Mouse (Mus musculus): ENCODE data around the gene Fundc1.
"Not testable (repeated sequence)": the region's sequence is repeated elsewhere in the genome, so short reads cannot be mapped to it uniquely, and the experiment has no call there.

The Fundc1 gene

DNA sequence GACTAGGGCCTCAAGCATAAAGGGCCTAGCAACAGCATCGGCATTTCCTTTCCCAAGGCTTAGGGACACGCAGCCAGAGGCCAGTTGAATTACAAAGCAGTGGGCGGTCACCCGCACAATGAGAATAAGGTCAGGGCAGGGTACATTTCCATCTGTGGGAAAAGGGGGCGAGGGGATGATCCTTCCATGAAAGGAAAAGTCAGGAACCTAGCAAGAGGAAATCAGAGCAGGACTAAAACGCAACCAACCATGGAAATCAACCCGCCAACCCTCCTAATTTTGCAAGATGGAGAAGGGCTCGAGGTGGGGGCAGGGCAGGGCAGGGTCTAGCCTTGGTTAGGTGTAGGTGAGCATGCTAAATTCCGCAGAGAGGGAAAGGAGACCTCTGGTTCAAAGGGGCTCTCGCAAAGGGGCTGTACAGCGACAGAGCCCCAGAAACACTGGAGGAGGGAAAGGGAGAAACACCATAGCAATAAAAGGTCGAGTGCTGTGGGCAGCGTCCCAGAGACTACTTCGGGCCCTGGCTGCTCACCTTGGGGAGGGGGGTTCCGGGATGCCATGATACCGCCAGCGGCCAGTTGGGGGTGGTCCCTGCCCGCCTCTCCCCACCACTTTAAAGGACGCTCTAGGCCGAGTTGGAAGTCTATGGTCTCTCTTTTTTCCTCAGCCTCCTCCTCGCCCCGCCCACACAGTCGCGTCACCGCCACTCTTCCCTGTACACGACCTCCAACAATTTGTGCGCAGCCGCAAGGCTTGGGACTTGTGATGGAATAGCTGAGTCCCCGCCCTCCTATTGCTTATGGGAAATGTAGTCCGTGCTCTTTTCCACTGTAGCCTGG, at the start of gene Fundc1:
Gene Fundc1, minus strand, starts transcription at position 705 of the 839 bp plus-strand sequence.
- peak; percentile 93 for DNase-seq

DNA sequence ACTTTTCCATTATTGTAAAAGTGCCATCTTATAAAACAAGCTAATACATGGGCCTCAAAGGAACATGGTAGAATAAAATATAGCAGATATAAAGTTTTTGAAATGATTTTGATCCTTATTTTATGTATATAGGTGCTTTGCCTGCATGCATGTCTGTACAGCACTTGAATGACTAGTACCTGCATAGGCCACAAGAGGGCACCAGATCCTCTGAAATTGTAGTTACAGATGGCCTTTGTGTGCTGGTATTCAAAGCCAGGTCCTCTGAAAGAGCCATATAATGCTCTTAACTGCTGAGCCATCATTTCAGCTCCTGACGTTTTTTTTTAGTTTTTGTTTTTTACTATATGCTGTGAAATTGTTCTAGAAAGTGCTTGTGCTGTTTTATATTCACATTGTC, 39.1 kb upstream of the Fundc1 start:
- DNase-seq: no peak

DNA sequence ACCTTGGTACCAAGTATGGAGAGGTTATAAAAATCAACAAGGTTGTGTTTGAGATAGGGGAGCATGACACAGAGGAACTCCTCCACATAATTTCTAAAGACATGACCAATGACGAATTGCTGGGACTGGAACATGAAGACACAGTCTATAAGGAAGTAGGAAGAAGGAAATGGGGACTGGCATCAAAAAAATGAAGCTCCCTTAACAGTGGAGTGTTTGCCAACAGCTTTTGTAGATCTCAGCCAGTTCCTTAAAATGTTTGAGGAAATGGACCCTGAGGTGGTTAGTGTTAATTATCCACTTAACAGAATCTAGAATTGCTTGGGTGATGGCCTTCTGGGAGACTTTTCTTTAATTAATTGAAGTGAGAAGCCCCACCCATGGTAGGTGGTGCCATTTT, 36.6 kb upstream of the Fundc1 start:
- DNase-seq: no peak

DNA sequence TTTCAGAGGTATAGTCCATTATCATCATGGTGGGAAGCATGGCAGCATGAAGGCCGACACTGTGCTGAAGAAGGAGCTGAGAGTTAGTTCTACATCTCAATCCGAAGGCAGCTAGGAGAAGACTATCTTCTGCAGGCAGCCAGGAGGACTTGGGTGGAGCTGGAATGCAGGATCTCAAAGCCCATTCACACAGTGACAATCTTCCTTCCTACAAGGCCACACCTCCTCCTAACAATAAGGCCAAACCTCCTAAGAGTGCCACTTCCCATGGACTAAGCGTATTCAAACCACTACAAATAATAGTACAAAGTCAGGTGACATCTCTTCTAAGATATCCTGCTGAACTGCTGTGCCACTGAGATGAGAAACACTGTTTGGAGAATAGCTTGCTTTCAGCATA, 35.5 kb upstream of the Fundc1 start:
- DNase-seq: no peak

DNA sequence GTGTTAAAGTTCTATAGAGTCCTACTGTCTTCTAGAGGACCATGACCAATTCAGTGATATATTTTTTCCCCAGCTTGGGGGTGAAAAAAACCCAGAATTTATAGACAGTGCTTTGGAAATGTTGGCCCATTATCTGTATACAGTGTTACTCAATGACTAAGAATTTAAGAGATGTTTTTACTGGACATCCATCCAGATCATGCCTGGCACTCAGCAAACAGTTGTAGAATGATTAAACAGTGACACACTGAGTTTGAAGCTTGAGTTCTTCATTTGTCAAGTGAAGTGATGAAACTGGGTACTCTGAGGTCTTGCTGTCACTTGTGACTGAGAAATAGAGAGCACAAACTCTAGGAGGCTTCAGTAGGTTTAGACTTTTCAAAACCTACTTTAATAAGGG, 21.2 kb upstream of the Fundc1 start:
- DNase-seq: no peak

DNA sequence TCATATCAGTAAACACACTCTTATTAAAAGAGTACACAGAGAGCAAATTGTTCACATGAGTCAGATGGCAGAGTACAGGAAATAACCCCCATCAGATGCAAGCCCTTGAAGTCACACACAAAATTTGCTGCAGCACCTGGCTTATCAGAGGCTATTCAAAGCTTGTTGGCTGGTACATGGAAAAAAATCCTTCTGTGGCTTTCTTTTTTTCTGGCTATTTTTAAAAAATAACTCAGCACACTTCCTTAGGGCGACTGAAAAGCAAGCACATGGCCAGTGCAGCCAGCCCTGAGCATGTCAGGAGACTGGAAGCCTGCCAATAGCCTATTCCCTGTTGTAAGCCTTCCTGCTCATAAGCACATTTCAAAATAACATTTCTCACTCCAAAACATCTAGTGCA, 18.6 kb upstream of the Fundc1 start:
- peak; percentile 36 for DNase-seq

DNA sequence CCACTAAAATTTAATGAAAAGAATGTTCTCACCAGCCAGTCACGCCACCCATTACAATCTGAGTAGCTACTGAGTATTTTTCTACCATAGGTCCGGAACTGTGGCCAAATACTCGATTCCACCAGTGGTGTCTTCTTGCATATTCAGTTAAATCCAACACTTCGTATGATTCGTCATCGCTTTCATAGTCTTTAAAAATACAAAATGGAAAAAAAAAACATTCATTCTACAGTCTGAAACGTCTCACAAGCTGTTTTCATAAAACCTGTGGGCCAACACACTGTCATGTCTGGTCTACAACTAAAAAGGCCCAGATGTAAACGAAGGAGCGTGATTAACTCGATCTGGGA, 879 bp downstream of the Fundc1 start:
- DNase-seq: no peak

DNA sequence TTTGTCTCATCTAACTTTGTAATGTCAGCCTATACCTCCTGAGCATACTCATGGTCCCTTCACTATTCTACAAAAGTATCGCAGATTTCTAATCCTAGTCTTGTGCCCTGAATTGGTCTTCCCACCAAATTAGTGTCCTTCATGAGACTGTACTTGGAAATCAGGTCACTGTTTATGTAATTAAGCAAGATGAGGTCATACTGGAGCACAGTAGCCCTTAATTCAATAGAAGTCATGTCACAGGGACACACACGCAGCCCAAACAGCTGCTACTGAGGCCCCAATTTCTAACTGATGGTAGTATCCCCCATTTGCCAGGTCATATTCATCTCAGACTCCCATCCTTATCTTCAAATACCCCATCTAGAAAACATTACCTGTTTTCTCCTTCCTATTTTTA, 3.5 kb downstream of the Fundc1 start:
- no peak for DNase-seq

DNA sequence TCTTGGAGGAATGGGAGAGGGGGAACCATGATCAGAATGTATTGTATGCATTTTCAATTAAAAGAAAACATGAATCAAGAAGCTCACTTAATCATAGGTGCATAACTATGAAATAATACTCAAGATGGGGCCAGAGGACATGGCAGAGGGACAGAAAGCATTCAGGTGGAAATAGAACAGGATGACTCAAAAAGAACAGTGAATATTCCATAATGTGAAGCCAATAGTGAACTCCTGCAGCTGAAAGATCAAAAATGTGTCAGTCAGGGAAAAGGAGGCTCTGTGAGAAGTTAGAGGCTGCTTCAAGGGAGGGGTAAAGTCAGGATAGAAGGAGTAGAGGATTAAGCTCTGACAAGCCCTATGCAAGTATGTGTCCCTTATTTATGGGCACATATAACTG, 6.4 kb downstream of the Fundc1 start:
- no peak for DNase-seq

DNA sequence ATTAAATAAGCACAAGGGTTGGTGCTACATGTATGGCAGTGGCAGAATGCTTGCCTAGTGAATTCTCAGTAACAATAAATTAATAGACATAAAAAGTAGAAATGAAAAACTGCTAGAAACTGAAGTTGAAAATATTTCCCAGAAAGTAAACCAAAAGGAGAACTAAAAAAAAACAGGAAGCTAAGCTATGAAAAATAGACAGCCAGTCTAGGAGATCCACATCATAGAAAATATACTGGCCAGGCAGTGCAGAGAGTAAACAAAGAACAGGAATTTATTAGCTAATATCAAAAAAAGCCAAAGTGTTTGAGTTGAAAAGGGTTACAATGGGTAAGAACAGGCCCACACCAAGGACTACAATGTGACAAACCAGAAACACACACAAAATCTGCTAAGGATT, 7.4 kb downstream of the Fundc1 start:
- DNase-seq: no peak

DNA sequence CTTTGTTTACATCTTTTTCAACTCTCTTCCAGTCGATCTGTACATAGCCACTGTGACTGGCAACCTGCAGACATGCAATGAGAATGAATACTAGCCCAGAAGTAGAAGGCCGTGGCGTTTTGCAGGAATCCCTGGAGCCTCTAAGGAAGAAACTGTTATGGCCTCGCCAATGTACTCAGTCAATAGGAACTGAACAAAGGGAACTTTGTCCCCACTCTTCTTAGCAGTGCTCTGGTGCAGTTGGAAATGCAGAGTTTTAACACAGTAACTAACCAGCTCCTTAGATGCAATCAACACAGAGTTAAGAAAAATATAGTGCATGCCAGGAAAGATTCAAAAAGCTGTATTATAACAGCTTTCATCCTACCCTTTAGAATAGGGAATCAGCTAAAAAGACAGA, 13.4 kb downstream of the Fundc1 start:
- DNase-seq: no peak

DNA sequence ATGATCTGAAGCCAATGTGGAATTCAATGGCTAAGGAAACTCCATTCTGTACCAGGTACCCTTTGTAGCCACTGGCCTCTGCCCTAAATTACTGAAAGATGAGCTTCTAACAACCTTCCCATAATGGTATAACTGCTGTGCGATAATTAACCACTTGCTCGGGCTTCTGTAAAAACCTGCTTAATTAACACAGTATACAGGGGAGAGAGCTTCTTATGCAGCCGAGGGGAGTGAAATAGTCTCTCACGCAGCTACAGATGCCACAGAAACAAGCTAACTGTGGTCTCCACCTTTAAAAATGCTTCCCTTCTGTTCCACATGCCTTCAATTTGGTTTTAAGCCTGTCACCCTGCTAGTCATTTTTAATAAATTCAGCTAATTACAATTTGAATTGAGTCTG, 17.6 kb downstream of the Fundc1 start:
- no peak for DNase-seq

DNA sequence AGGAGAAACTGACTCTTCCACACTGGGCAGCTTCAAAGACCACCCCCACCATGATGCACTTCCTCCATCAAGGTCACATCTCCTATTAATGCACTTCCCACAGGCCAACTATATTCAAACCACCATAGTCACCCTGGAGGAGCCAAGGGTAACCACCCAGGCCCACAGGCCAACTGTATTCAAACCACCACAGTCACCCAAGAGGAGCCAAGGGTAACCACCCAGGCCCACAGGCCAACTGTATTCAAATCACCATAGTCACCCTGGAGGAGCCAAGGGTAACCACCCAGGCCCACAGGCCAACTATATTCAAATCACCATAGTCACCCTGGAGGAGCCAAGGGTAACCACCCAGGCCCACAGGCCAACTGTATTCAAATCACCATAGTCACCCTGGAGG, 20.5 kb downstream of the Fundc1 start:
- DNase-seq: not testable (repeated sequence)

DNA sequence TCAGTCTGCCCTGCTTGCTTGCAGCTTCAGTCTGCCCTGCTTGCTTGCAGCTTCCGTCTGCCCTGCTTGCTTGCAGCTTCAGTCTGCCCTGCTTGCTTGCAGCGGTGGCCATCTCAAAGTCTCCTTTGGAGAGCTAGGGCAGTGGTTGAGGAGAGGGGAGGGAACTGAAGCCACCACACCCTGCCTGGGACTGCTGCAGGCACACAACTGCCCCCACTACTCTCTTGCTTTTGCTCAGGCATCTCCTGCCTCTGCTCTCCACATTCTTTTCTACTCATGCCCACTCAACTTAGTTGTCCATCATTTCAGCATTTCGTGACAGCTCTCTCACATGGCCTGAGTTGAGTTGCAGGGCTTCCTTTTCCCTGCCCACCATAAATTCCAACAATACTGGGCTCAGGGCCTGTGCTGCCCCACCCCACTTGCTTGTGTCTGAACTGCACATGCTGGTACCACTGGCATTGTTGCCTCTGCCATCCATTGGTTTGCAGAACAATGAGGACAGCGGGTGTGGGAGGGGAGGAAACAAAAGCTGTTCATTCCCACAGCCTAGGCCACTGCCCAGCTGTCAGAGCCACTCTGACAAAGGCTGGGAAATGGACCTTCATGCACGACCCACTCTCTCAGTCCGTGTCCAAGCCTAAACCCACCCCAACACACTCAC, 24.9 kb downstream of the Fundc1 start:
- DNase-seq: peak; percentile 4

DNA sequence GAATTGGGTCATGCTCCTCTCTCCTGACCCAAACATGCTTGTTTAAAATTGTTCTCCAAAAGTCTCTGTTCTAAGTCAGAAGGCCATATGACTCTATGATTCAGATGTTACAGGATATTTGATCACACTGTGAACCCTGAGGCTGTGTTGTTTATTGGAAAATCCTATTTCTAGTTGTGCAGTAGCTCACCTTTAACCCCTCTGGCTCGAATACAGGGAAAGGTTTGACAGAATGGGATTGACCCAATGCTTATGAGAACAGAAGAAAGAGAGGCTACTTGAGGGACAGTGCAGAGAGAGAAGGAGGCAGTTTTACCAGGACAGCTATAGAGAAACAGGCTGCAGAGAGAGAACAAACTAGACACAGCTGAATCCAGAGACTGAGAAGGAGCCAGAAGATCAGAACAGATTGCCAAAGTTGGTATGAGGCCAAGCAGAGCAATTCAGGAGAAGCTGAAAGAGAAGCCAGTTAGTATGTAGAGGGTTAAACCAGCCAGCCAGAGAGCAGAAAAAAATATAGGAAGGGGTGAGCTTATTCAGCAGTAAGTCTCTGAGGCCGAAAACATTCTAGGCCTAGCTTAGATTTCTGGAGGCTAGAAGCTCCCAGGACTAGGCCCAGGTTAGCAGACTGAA, 27.1 kb downstream of the Fundc1 start:
- no peak for DNase-seq

DNA sequence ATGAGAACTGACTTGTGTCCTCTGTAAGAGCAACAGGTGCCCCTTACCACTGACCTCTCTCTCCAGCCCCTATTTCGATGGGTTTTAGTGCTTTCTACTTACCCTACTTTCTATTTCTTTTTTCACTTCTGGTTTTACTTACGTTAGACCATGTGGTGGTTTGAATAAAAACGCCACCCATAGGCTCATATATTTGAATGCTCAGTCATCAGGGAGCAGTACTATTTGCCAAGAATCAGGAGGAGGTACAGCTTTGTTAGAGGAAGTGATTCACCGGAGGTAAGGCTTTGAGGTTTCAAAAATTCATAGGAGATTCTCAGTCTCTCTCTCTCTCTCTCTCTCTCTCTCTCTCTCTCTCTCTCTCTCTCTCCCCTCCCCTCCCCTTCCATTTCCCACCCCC, 34.4 kb downstream of the Fundc1 start:
- no peak for DNase-seq

DNA sequence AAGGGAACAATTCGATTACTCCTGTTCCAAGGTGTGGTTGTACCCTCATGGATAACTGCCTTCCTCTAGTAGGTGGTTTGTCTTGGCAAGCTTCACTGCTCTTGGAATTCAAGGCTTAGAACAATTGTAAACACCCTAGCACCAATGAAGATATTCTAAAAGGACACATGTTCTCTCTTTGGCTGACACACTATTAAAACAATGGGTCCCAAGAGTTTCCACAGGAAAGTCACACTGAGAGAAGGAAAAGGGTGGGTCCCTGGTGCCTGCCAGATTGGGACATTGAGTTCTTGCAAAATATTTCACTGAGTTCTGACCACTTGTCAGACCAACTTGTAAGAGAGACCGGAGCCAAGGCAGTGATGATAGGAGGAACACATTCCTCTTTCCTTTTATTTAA, 45.1 kb downstream of the Fundc1 start:
- no peak for DNase-seq

DNA sequence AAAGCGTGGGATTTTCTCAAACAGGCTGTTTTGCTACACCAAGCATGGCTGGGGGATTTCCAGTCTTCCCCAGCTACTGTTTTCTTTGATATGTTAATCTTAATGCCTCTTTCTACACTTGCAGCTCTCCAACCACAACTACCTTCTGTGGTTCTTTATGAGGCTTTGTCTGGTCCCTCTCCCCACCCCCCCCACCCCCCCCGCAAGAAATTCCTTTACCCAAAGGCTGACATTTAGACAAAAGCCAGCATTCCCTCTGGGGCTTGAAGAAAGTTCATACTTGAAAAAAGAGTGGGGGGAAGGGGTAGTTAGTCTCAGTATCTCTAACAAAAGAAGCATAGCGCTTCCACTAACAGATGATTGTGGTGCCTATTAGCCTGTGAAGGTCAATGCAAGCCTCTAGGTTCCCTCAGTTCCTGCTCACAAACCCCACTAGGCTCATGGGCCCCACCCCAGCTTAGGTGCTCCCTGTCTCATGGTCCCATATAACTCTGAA, 50.9 kb downstream of the Fundc1 start:
- DNase-seq: no peak

DNA sequence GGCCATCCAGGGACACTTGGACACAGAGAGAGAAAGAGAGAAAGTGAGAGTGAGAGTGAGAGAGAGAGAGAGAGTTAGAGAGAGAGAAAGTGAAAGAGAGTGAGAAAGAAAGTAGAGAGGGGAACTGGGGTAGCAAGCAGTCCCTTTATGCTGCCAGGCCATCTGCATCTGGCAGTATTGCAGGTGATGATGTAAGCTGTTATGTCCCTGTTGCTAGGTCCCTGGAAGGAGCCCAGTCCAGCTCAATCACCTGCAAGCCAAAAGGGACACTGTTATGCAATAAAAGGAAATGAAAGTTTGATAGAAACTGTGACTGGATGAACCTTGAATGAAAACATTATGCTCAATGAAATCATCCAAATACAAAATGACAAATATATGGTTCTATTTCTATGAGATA, 52.0 kb downstream of the Fundc1 start:
- no peak for DNase-seq

DNA sequence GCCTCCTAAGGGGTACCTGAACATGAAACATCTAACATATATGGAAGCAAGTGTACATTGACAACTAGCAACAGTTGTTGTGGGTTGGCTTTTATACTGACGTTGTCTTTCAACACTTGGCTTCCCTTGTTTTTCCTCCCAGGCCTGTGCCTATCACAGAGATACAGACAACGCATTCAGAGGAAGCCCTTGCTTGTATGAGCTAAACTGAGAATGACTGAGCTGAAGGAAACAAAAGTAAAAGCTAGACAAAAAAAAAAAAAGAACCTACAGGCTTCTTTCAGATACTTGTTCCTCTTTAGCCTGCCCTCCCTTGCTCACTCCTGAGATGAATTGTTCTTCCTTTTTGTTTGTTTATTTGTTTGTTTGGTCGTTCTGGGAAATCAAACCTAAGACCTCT, 58.1 kb downstream of the Fundc1 start:
- DNase-seq: no peak

DNA sequence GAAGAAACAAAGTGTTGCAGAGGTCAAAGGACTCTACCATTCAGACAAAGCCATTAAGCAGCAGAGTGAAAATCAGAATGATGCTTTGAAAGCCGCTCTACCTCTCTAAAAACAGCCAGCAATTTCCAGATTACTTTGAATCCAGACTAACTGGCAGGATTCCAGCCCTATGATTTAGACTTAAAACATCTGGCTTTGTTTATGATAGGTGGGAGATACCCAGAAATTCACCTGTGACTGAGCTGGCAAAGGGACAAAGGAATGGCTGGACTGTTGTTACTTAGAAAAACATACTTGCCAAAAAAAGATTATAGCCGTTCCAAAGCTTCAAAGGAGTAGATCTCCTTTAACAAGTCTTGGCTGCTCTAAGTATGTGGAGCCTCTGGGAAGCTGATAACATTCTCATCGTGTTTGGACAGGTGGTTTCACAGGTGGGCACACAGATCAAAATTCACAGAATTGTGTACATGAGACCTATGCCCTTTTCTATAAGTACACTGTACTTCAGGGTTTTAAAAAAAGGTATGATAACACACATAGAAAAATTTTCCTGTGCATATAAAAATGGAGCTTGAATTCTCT, 60.0 kb downstream of the Fundc1 start:
- DNase-seq: no peak

Measured in kidney, adult 18-20 months (tissue).